Mouse (Mus musculus) liver, adult 2 months (tissue): ENCODE data around the gene Adgrg3.

ENCODE experiments used
- CTCF ChIP-seq: fragments of 200-500 bp; IDR thresholded peaks from 2 replicates; pipeline ENCODE4 v1.5.1; 2011; ENCODE audit warnings: low read depth, low read length, control low read depth
- POLR2A ChIP-seq: fragments of 200-500 bp; IDR thresholded peaks from 2 replicates; pipeline ENCODE4 v1.6.1; 2011; ENCODE audit warnings: low read length, control low read depth; ENCODE audit not compliant: insufficient read depth; ENCODE audit errors: extremely low read depth

- TF ChIP-seq POLR2A (no peak), CTCF (no peak)
These were observed 61.8 kb downstream of the Adgrg3 start for GRCm38 (mm10) chr8:95079305-95079704.
